Mouse (Mus musculus) megakaryocyte, adult 5-6 weeks (primary cell): ENCODE results near the gene Slc38a10. TPM values are rescaled to one million over a fixed set of nuclear protein-coding genes. Genes with fewer than 3 reads are reported as not detected.

Experiments
- ATAC-seq: 2 replicates; pipeline ENCODE4 v1.8.0; 2016; ENCODE audit warnings: mild to moderate bottlenecking, inconsistent platforms; ENCODE audit not compliant: poor library complexity, severe bottlenecking
- total RNA-seq, 2 experiments: library from RNA; stranded (forward) in 1 of 2; stranded (reverse) in 1 of 2; fragments of 153-499, 151-499 nt in 1 of 2; fragments of 221-1000, 200-1000 nt in 1 of 2; gene quantifications; 2 replicates each; pipeline versions ENCODE4 v1.2.3 to v1.2.4; 2015 to 2017

The Slc38a10 gene
- total RNA-seq, 2 experiments from 2014 or later, result 27.7 to 32.6 TPM

GRCm38 (mm10) chr11:120107796-120108195 is 43.4 kb downstream of the Slc38a10 start:
- no peak for ATAC-seq

GRCm38 (mm10) chr11:120107026-120107425 is 44.1 kb downstream of the Slc38a10 start:
- ATAC-seq, result no peak

GRCm38 (mm10) chr11:120103431-120103997 is 47.6 kb downstream of the Slc38a10 start:
- no peak for ATAC-seq

GRCm38 (mm10) chr11:120101036-120101435 is 50.1 kb downstream of the Slc38a10 start:
- ATAC-seq, result peak; percentile 27; the same call in 1 of the 2 replicates

GRCm38 (mm10) chr11:120098588-120099511 is 52.3 kb downstream of the Slc38a10 start, which contains the start of the genes Tepsin and Ndufaf8:
Gene Tepsin (minus strand): TSS chr11:120098731.
Gene Ndufaf8 (plus strand): TSS chr11:120098928.
- peak; percentile 97 for ATAC-seq

- ATAC-seq, result no peak
These were observed 58.1 kb downstream of the Slc38a10 start for GRCm38 (mm10) chr11:120092817-120093591.

GRCm38 (mm10) chr11:120090661-120091060 is 60.5 kb downstream of the Slc38a10 start:
- ATAC-seq, result no peak

GRCm38 (mm10) chr11:120086702-120087152 is 64.4 kb downstream of the Slc38a10 start, which contains the start of gene Cep131:
Gene Cep131 (minus strand): TSS chr11:120086827.
- ATAC-seq, result peak; percentile 99

GRCm38 (mm10) chr11:120085891-120086627 is 65.1 kb downstream of the Slc38a10 start:
- no peak for ATAC-seq

- no peak for ATAC-seq
These were observed 70.9 kb downstream of the Slc38a10 start for GRCm38 (mm10) chr11:120080282-120080681.

GRCm38 (mm10) chr11:120076191-120076590 is 75.0 kb downstream of the Slc38a10 start:
- ATAC-seq, result no peak

GRCm38 (mm10) chr11:120072986-120073647 is 78.0 kb downstream of the Slc38a10 start:
- no peak for ATAC-seq

- ATAC-seq, result no peak
These were observed 79.3 kb downstream of the Slc38a10 start for GRCm38 (mm10) chr11:120071731-120072320.

- ATAC-seq, result peak; percentile 86
These were observed 80.1 kb downstream of the Slc38a10 start for GRCm38 (mm10) chr11:120071065-120071464.

GRCm38 (mm10) chr11:120070286-120070930 is 80.7 kb downstream of the Slc38a10 start:
- ATAC-seq, result no peak

- ATAC-seq, result no peak
These were observed 81.9 kb downstream of the Slc38a10 start for GRCm38 (mm10) chr11:120069261-120069660.

GRCm38 (mm10) chr11:120067834-120068233 is 83.3 kb downstream of the Slc38a10 start:
- no peak for ATAC-seq

- peak; percentile 73 for ATAC-seq
These were observed 85.9 kb downstream of the Slc38a10 start for GRCm38 (mm10) chr11:120065291-120065690.

GRCm38 (mm10) chr11:120064668-120065040 is 86.5 kb downstream of the Slc38a10 start:
- ATAC-seq, result no peak
